Mouse (Mus musculus) adrenal gland, postnatal 36 days (tissue): ENCODE results near the gene Cfap161. TPM values are rescaled to one million over a fixed set of nuclear protein-coding genes. Genes with fewer than 3 reads are reported as not detected.

Experiments
- DNase-seq, 2 experiments: peaks; one replicate each; pipeline ENCODE4 v3.0.0; 2021; ENCODE audit warnings: mixed read lengths in 1 of 2
- long read RNA-seq, 2 experiments: library from polyadenylated mRNA; stranded (forward); transcript quantifications; one replicate each; pipeline ENCODE4 v2.0.0; 2021; ENCODE audit warnings: borderline sequencing depth in 2 of 2
- total RNA-seq, 2 experiments: library from RNA; stranded (reverse); gene quantifications; 2 replicates each; pipeline ENCODE4 v1.2.3; 2021

Gene Cfap161
- under 1 TPM; 0.30 to 0.53 TPM for total RNA-seq
- long read RNA-seq, experiment 1, result 0 reads
- long read RNA-seq, experiment 2, result 0 reads

- peak; percentile 68 to 69 for DNase-seq
These were observed at the start of gene Cfap161 for GRCm38 (mm10) chr7:83794705-83795104. Gene Cfap161, minus strand, starts transcription at chr7:83794880.

GRCm38 (mm10) chr7:83842486-83843259, 48.0 kb upstream of the Cfap161 start:
- DNase-seq, result no peak

GRCm38 (mm10) chr7:83840076-83840475, 45.4 kb upstream of the Cfap161 start:
- no peak for DNase-seq

GRCm38 (mm10) chr7:83838525-83839224, 44.0 kb upstream of the Cfap161 start:
- no peak for DNase-seq

GRCm38 (mm10) chr7:83829355-83829754, 34.7 kb upstream of the Cfap161 start:
- DNase-seq, result no peak

GRCm38 (mm10) chr7:83827402-83828076, 32.9 kb upstream of the Cfap161 start:
- DNase-seq, result no peak

GRCm38 (mm10) chr7:83826808-83827207, 32.1 kb upstream of the Cfap161 start:
- DNase-seq, result no peak

- no peak for DNase-seq
These were observed 27.3 kb upstream of the Cfap161 start for GRCm38 (mm10) chr7:83821951-83822350.

- DNase-seq, result no peak
These were observed 22.2 kb upstream of the Cfap161 start for GRCm38 (mm10) chr7:83816886-83817285.

GRCm38 (mm10) chr7:83815646-83816045, 21.0 kb upstream of the Cfap161 start:
- DNase-seq, result no peak

GRCm38 (mm10) chr7:83813993-83814392, 19.3 kb upstream of the Cfap161 start:
- DNase-seq, result peak; percentile 60 to 73

GRCm38 (mm10) chr7:83813465-83813864, 18.8 kb upstream of the Cfap161 start:
- no peak for DNase-seq

GRCm38 (mm10) chr7:83813016-83813415, 18.3 kb upstream of the Cfap161 start:
- DNase-seq, result no peak

- no peak for DNase-seq
These were observed 17.9 kb upstream of the Cfap161 start for GRCm38 (mm10) chr7:83812581-83812980.

- peak in 1 of 2 experiments; percentile 13 for DNase-seq
These were observed 17.2 kb upstream of the Cfap161 start for GRCm38 (mm10) chr7:83811916-83812315.

- no peak for DNase-seq
These were observed 16.8 kb upstream of the Cfap161 start for GRCm38 (mm10) chr7:83811461-83811860.

- peak; percentile 25 to 62 for DNase-seq
These were observed 15.7 kb upstream of the Cfap161 start for GRCm38 (mm10) chr7:83810141-83811100.

- DNase-seq, result no peak
These were observed 15.0 kb upstream of the Cfap161 start for GRCm38 (mm10) chr7:83809715-83810114.

- peak; percentile 21 to 56 for DNase-seq
These were observed 14.4 kb upstream of the Cfap161 start for GRCm38 (mm10) chr7:83809060-83809459.

GRCm38 (mm10) chr7:83806934-83807333, 12.3 kb upstream of the Cfap161 start:
- no peak for DNase-seq

- DNase-seq, result no peak
These were observed 9.1 kb upstream of the Cfap161 start for GRCm38 (mm10) chr7:83803777-83804176.

- DNase-seq, result peak in 1 of 2 experiments; percentile 19
These were observed 7.8 kb upstream of the Cfap161 start for GRCm38 (mm10) chr7:83802509-83802908.
